Mouse (Mus musculus): ENCODE measurements around the gene Slc6a21.

- TF ChIP-seq TAL1 (IDR thresholded peaks at IDR 0.05; ENCODE audit: low read length) (no peak), GATA1 (IDR thresholded peaks at IDR 0.05; ENCODE audit: low read length) (no peak)
Measured at GRCm38 (mm10) chr7:45316536-45316935, 39.2 kb downstream of the Slc6a21 start.
